Mouse (Mus musculus) cerebellum, adult 2 months (tissue): ENCODE measurements around the gene Isg20l2.

ENCODE experiments used
- CTCF ChIP-seq: fragments of 200-500 bp; IDR thresholded peaks from 2 replicates; pipeline ENCODE4 v1.5.1; 2011; ENCODE audit warnings: low read depth, mild to moderate bottlenecking, control low read depth, low read length, moderate library complexity, borderline replicate concordance; ENCODE audit not compliant: insufficient read depth
- POLR2A ChIP-seq: fragments of 200-500 bp; IDR thresholded peaks from 2 replicates; pipeline ENCODE4 v1.6.1; 2011; ENCODE audit warnings: low read length, control low read depth, borderline replicate concordance; ENCODE audit not compliant: insufficient read depth

- TF ChIP-seq CTCF = no peak
- TF ChIP-seq POLR2A = no peak
These were observed 5.1 kb upstream of the Isg20l2 start for GRCm38 (mm10) chr3:87924996-87925395.
